Mouse (Mus musculus): ENCODE data around the gene Uprt. TPM values are rescaled to one million over a fixed set of nuclear protein-coding genes. Genes with fewer than 3 reads are reported as not detected.

Gene Uprt
- 17.4 and 24.5 TPM in 2 replicates for polyA plus RNA-seq (2012; ENCODE audit: insufficient read depth, insufficient read length, missing spikeins)

- peak within 1 kb of the TSS; percentile 76 for H3K27ac ChIP-seq (ENCODE audit: insufficient read depth, low read depth, low read length)
- TF ChIP-seq CTCF (IDR thresholded peaks at IDR 0.05; ENCODE audit: low read depth, low read length) (no peak), POLR2A (IDR thresholded peaks at IDR 0.05; ENCODE audit: borderline replicate concordance, low read depth, low read length) (no peak)
- H3K4me1 ChIP-seq (ENCODE audit: control insufficient read depth, insufficient read depth, low read length) = peaks cover 7% of the 10 kb centered on the region
- peak within 1 kb of the TSS; percentile 89 for H3K4me3 ChIP-seq (ENCODE audit: insufficient read depth, low read length)
Observed at GRCm38 (mm10) chrX:104482572-104483443, at the start of gene Uprt. Gene Uprt (plus strand): TSS chrX:104482818.

- Histone ChIP-seq H3K4me3 (ENCODE audit: insufficient read depth, low read length) (no peak overlapping the region), H3K4me1 (ENCODE audit: control insufficient read depth, insufficient read depth, low read length) (no peaks in the 10 kb centered on the region), H3K27ac (ENCODE audit: insufficient read depth, low read depth, low read length) (no peak overlapping the region)
- no peak for TF ChIP-seq CTCF (IDR thresholded peaks at IDR 0.05; ENCODE audit: low read depth, low read length)
Observed at GRCm38 (mm10) chrX:104433456-104433855, 49.2 kb upstream of the Uprt start.

GRCm38 (mm10) chrX:104452433-104452832 is 30.2 kb upstream of the Uprt start:
- Histone ChIP-seq H3K4me1 (ENCODE audit: control insufficient read depth, insufficient read depth, low read length) (0 out of 2 replicates have a peak, but pooled peaks cover 4% of the 10 kb centered on the region), H3K27ac (ENCODE audit: insufficient read depth, low read depth, low read length) (peak overlapping the region; percentile 27; the same call in 1 of the 2 replicates), H3K4me3 (ENCODE audit: insufficient read depth, low read length) (no peak overlapping the region)
- TF ChIP-seq POLR2A (IDR thresholded peaks at IDR 0.05; ENCODE audit: borderline replicate concordance, low read depth, low read length) (no peak), CTCF (IDR thresholded peaks at IDR 0.05; ENCODE audit: low read depth, low read length) (no peak)

- no peak for TF ChIP-seq POLR2A (IDR thresholded peaks at IDR 0.05; ENCODE audit: borderline replicate concordance, low read depth, low read length)
- no peak for TF ChIP-seq CTCF (IDR thresholded peaks at IDR 0.05; ENCODE audit: low read depth, low read length)
- H3K27ac ChIP-seq (ENCODE audit: insufficient read depth, low read depth, low read length) = no peak overlapping the region; the same call in 1 of the 2 replicates
- H3K4me3 ChIP-seq (ENCODE audit: insufficient read depth, low read length) = no peak overlapping the region
- H3K4me1 ChIP-seq (ENCODE audit: control insufficient read depth, insufficient read depth, low read length) = peaks cover 5% of the 10 kb centered on the region; the same call in 1 of the 2 replicates
Observed at GRCm38 (mm10) chrX:104461755-104462154, 20.9 kb upstream of the Uprt start.

GRCm38 (mm10) chrX:104464376-104464775 is 18.2 kb upstream of the Uprt start:
- Histone ChIP-seq H3K4me1 (ENCODE audit: control insufficient read depth, insufficient read depth, low read length) (peaks cover 5% of the 10 kb centered on the region; the same call in 1 of the 2 replicates), H3K27ac (ENCODE audit: insufficient read depth, low read depth, low read length) (no peak overlapping the region), H3K4me3 (ENCODE audit: insufficient read depth, low read length) (no peak overlapping the region)
- TF ChIP-seq CTCF (IDR thresholded peaks at IDR 0.05; ENCODE audit: low read depth, low read length) = no peak
- TF ChIP-seq POLR2A (IDR thresholded peaks at IDR 0.05; ENCODE audit: borderline replicate concordance, low read depth, low read length) = no peak

- TF ChIP-seq POLR2A (IDR thresholded peaks at IDR 0.05; ENCODE audit: borderline replicate concordance, low read depth, low read length) (no peak), CTCF (IDR thresholded peaks at IDR 0.05; ENCODE audit: low read depth, low read length) (no peak)
- peaks cover 14% of the 10 kb centered on the region for H3K4me1 ChIP-seq (ENCODE audit: control insufficient read depth, insufficient read depth, low read length)
Observed at GRCm38 (mm10) chrX:104478041-104478440, 4.6 kb upstream of the Uprt start.

GRCm38 (mm10) chrX:104483444-104483808 is 808 bp downstream of the Uprt start:
- TF ChIP-seq CTCF (IDR thresholded peaks at IDR 0.05; ENCODE audit: low read depth, low read length) (no peak), POLR2A (IDR thresholded peaks at IDR 0.05; ENCODE audit: borderline replicate concordance, low read depth, low read length) (no peak)
- peak overlapping the region; percentile 89 for H3K4me3 ChIP-seq (ENCODE audit: insufficient read depth, low read length)
- H3K4me1 ChIP-seq (ENCODE audit: control insufficient read depth, insufficient read depth, low read length) = peaks cover under 1% of the 10 kb centered on the region
- H3K27ac ChIP-seq (ENCODE audit: insufficient read depth, low read depth, low read length) = peak overlapping the region; percentile 76

More at GRCm38 (mm10) chrX:104478041-104478440, 4.6 kb upstream of the Uprt start:
- Histone ChIP-seq H3K4me3 (ENCODE audit: insufficient read depth, low read length) (no peak overlapping the region), H3K27ac (ENCODE audit: insufficient read depth, low read depth, low read length) (no peak overlapping the region)

GRCm38 (mm10) chrX:104485596-104485995 is 3.0 kb downstream of the Uprt start:
- Histone ChIP-seq H3K4me1 (ENCODE audit: control insufficient read depth, insufficient read depth, low read length) (peaks cover 6% of the 10 kb centered on the region), H3K27ac (ENCODE audit: insufficient read depth, low read depth, low read length) (no peak overlapping the region), H3K4me3 (ENCODE audit: insufficient read depth, low read length) (no peak overlapping the region)
- TF ChIP-seq CTCF (IDR thresholded peaks at IDR 0.05; ENCODE audit: low read depth, low read length) = no peak
- TF ChIP-seq POLR2A (IDR thresholded peaks at IDR 0.05; ENCODE audit: borderline replicate concordance, low read depth, low read length) = no peak

- H3K27ac ChIP-seq (ENCODE audit: insufficient read depth, low read depth, low read length) = peak overlapping the region; percentile 76
- no peak for TF ChIP-seq CTCF (IDR thresholded peaks at IDR 0.05; ENCODE audit: low read depth, low read length)
- TF ChIP-seq POLR2A (IDR thresholded peaks at IDR 0.05; ENCODE audit: borderline replicate concordance, low read depth, low read length) = no peak
- peak overlapping the region; percentile 34; the same call in 1 of the 2 replicates for H3K4me3 ChIP-seq (ENCODE audit: insufficient read depth, low read length)
- H3K4me1 ChIP-seq (ENCODE audit: control insufficient read depth, insufficient read depth, low read length) = peaks cover 7% of the 10 kb centered on the region
Observed at GRCm38 (mm10) chrX:104488036-104488435, 5.4 kb downstream of the Uprt start.

GRCm38 (mm10) chrX:104488870-104489467 is 6.4 kb downstream of the Uprt start:
- TF ChIP-seq POLR2A (IDR thresholded peaks at IDR 0.05; ENCODE audit: borderline replicate concordance, low read depth, low read length) = no peak
- no peak for TF ChIP-seq CTCF (IDR thresholded peaks at IDR 0.05; ENCODE audit: low read depth, low read length)
- Histone ChIP-seq H3K27ac (ENCODE audit: insufficient read depth, low read depth, low read length) (peak overlapping the region; percentile 15; the same call in 1 of the 2 replicates), H3K4me1 (ENCODE audit: control insufficient read depth, insufficient read depth, low read length) (peaks cover 7% of the 10 kb centered on the region), H3K4me3 (ENCODE audit: insufficient read depth, low read length) (no peak overlapping the region)

All from bone marrow macrophage, adult 2 months (primary cell).